Mouse (Mus musculus): ENCODE results near the gene Lypd6b. TPM values are rescaled to one million over a fixed set of nuclear protein-coding genes. Genes with fewer than 3 reads are reported as not detected.

Gene Lypd6b
- polyA plus RNA-seq, 1 experiment, result not detected

- H3K4me3 ChIP-seq (replicated peaks), result no peak overlapping the region
- no peaks in the 10 kb centered on the region for H3K36me3 ChIP-seq (ENCODE audit: control insufficient read depth)
- no peaks in the 10 kb centered on the region for H3K27me3 ChIP-seq (ENCODE audit: control insufficient read depth)
- H3K4me1 ChIP-seq (ENCODE audit: control insufficient read depth), result no peaks in the 10 kb centered on the region
- TF ChIP-seq TAL1 (IDR thresholded peaks at IDR 0.05; ENCODE audit: low read length) (no peak), GATA1 (IDR thresholded peaks at IDR 0.05; ENCODE audit: low read length) (no peak)
- H3K9me3 ChIP-seq (ENCODE audit: control insufficient read depth, low read length), result no peaks in the 10 kb centered on the region
Measured at GRCm38 (mm10) chr2:49849771-49850170, 62.3 kb downstream of the Lypd6b start.

DNA sequence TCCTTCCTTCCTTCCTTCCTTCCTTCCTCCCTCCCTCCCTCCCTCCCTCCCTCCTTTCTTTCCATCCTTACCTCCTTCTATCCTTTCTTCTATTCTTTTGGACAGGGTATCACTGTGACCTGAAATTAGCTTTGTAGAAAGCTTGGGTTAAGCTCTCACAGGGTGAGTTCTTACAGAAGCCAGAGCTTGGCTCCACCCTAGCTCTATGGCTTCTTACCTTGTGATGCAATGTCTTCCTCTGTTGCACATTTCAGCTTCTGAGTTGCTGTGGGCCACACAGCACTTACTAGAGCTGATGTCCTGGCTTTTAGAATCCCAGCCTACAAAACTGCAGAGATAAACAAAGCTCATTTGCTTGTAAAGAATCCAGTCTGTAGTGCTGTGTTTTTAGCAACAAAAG, 64.5 kb downstream of the Lypd6b start:
- Histone ChIP-seq H3K9me3 (ENCODE audit: control insufficient read depth, low read length) (no peaks in the 10 kb centered on the region), H3K27me3 (ENCODE audit: control insufficient read depth) (no peaks in the 10 kb centered on the region), H3K4me3 (replicated peaks) (no peak overlapping the region), H3K36me3 (ENCODE audit: control insufficient read depth) (no peaks in the 10 kb centered on the region), H3K4me1 (ENCODE audit: control insufficient read depth) (no peaks in the 10 kb centered on the region)
- TF ChIP-seq GATA1 (IDR thresholded peaks at IDR 0.05; ENCODE audit: low read length), result no peak

GRCm38 (mm10) chr2:49856161-49856564, 68.7 kb downstream of the Lypd6b start:
- Histone ChIP-seq H3K36me3 (ENCODE audit: control insufficient read depth) (no peaks in the 10 kb centered on the region), H3K4me3 (replicated peaks) (no peak overlapping the region), H3K4me1 (ENCODE audit: control insufficient read depth) (no peaks in the 10 kb centered on the region), H3K27me3 (ENCODE audit: control insufficient read depth) (peaks cover under 1% of the 10 kb centered on the region; the same call in 1 of the 2 replicates), H3K9me3 (ENCODE audit: control insufficient read depth, low read length) (no peaks in the 10 kb centered on the region)
- TF ChIP-seq TAL1 (IDR thresholded peaks at IDR 0.05; ENCODE audit: low read length) (no peak), GATA1 (IDR thresholded peaks at IDR 0.05; ENCODE audit: low read length) (no peak)

GRCm38 (mm10) chr2:49856584-49856983, 69.1 kb downstream of the Lypd6b start:
- no peaks in the 10 kb centered on the region for H3K4me1 ChIP-seq (ENCODE audit: control insufficient read depth)
- peaks cover 3% of the 10 kb centered on the region; the same call in 1 of the 2 replicates for H3K27me3 ChIP-seq (ENCODE audit: control insufficient read depth)
- H3K9me3 ChIP-seq (ENCODE audit: control insufficient read depth, low read length), result no peaks in the 10 kb centered on the region
- TF ChIP-seq TAL1 (IDR thresholded peaks at IDR 0.05; ENCODE audit: low read length) (no peak), GATA1 (IDR thresholded peaks at IDR 0.05; ENCODE audit: low read length) (no peak)
- no peak overlapping the region for H3K4me3 ChIP-seq (replicated peaks)
- no peaks in the 10 kb centered on the region for H3K36me3 ChIP-seq (ENCODE audit: control insufficient read depth)

- no peaks in the 10 kb centered on the region for H3K9me3 ChIP-seq (ENCODE audit: control insufficient read depth, low read length)
- H3K36me3 ChIP-seq (ENCODE audit: control insufficient read depth), result no peaks in the 10 kb centered on the region
- H3K4me1 ChIP-seq (ENCODE audit: control insufficient read depth), result no peaks in the 10 kb centered on the region
- no peak for TF ChIP-seq GATA1 (IDR thresholded peaks at IDR 0.05; ENCODE audit: low read length)
- TF ChIP-seq TAL1 (IDR thresholded peaks at IDR 0.05; ENCODE audit: low read length), result no peak
- peaks cover 3% of the 10 kb centered on the region; the same call in 1 of the 2 replicates for H3K27me3 ChIP-seq (ENCODE audit: control insufficient read depth)
- no peak overlapping the region for H3K4me3 ChIP-seq (replicated peaks)
Measured at GRCm38 (mm10) chr2:49860219-49860962, 72.9 kb downstream of the Lypd6b start.

DNA sequence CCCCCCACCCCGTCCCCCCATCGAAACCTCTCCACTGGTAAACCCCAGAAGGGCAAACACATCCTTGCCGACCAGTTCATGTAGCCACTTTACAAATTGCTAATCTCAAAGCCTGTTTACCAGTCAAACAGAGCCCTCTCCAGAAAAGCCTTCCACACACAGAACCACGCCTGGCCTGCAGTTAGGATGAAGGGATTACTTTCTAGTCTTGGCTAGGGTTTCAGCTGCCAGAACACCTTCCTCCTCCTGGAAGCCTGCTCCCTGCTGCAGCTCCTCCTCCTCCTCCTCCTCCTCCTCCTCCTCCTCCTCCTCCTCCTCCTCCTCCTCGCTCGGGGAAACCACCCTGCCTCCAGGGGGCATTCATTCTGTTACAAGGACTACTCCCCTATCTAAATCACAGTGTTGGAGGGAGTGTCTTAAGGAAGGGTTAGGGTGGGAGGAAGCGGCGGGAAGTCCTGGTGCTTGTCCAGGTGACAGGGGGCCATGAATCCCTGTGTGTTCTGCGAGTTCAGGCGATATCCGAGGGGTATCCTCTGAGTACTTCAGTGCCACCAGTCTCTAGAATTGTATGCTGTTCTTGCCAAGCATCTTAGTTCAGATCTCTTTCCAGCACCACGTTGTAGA, 73.6 kb downstream of the Lypd6b start:
- no peak for TF ChIP-seq GATA1 (IDR thresholded peaks at IDR 0.05; ENCODE audit: low read length)
- no peak for TF ChIP-seq TAL1 (IDR thresholded peaks at IDR 0.05; ENCODE audit: low read length)
- no peaks in the 10 kb centered on the region for H3K36me3 ChIP-seq (ENCODE audit: control insufficient read depth)
- no peak overlapping the region for H3K4me3 ChIP-seq (replicated peaks)
- H3K9me3 ChIP-seq (ENCODE audit: control insufficient read depth, low read length), result no peaks in the 10 kb centered on the region
- H3K27me3 ChIP-seq (ENCODE audit: control insufficient read depth), result peaks cover 3% of the 10 kb centered on the region; the same call in 1 of the 2 replicates
- H3K4me1 ChIP-seq (ENCODE audit: control insufficient read depth), result no peaks in the 10 kb centered on the region

DNA sequence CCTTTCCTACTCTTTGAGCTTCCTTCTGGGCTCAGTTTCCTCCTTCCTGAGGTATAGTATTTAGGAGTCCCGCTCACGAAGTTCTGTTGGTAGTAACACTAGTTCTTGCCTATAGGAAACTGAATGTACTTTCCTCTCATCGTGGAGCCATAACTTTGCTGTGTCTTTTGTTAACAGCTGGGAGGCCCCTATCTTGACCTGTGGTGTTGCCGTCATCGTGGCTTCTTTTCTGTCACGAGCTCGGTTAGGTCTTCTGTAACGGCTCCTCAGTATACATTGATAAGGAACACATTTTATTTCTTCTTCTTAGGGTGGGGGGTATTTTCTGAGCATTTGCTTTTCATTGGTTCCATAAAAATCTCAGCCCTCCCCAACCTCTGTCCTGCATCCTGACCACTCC, 74.2 kb downstream of the Lypd6b start:
- Histone ChIP-seq H3K36me3 (ENCODE audit: control insufficient read depth) (no peaks in the 10 kb centered on the region), H3K9me3 (ENCODE audit: control insufficient read depth, low read length) (no peaks in the 10 kb centered on the region), H3K4me3 (replicated peaks) (no peak overlapping the region), H3K4me1 (ENCODE audit: control insufficient read depth) (no peaks in the 10 kb centered on the region), H3K27me3 (ENCODE audit: control insufficient read depth) (peaks cover 3% of the 10 kb centered on the region; the same call in 1 of the 2 replicates)
- TF ChIP-seq TAL1 (IDR thresholded peaks at IDR 0.05; ENCODE audit: low read length), result no peak
- no peak for TF ChIP-seq GATA1 (IDR thresholded peaks at IDR 0.05; ENCODE audit: low read length)

GRCm38 (mm10) chr2:49868116-49868858, 80.8 kb downstream of the Lypd6b start:
- no peak for TF ChIP-seq GATA1 (IDR thresholded peaks at IDR 0.05; ENCODE audit: low read length)
- TF ChIP-seq TAL1 (IDR thresholded peaks at IDR 0.05; ENCODE audit: low read length), result no peak
- peaks cover 5% of the 10 kb centered on the region for H3K4me1 ChIP-seq (ENCODE audit: control insufficient read depth)
- H3K36me3 ChIP-seq (ENCODE audit: control insufficient read depth), result no peaks in the 10 kb centered on the region
- no peaks in the 10 kb centered on the region for H3K9me3 ChIP-seq (ENCODE audit: control insufficient read depth, low read length)
- H3K4me3 ChIP-seq (replicated peaks), result no peak overlapping the region
- H3K27me3 ChIP-seq (ENCODE audit: control insufficient read depth), result no peaks in the 10 kb centered on the region

GRCm38 (mm10) chr2:49869044-49869443, 81.6 kb downstream of the Lypd6b start:
- H3K27me3 ChIP-seq (ENCODE audit: control insufficient read depth), result no peaks in the 10 kb centered on the region
- H3K4me3 ChIP-seq (replicated peaks), result no peak overlapping the region
- no peaks in the 10 kb centered on the region for H3K36me3 ChIP-seq (ENCODE audit: control insufficient read depth)
- no peak for TF ChIP-seq GATA1 (IDR thresholded peaks at IDR 0.05; ENCODE audit: low read length)
- TF ChIP-seq TAL1 (IDR thresholded peaks at IDR 0.05; ENCODE audit: low read length), result no peak
- no peaks in the 10 kb centered on the region for H3K9me3 ChIP-seq (ENCODE audit: control insufficient read depth, low read length)
- peaks cover 5% of the 10 kb centered on the region for H3K4me1 ChIP-seq (ENCODE audit: control insufficient read depth)
